Mouse (Mus musculus) CD4-positive, CD25-positive, alpha-beta regulatory T cell, adult 2 months (primary cell): ENCODE data around the gene Ankrd45.
"Not testable (repeated sequence)": the region's sequence is repeated elsewhere in the genome, so short reads cannot be mapped to it uniquely, and the experiment has no call there.

Experiments
- DNase-seq: peaks from one replicate; pipeline ENCODE4 v3.0.0-alpha.2; 2012; ENCODE audit warnings: low read depth, low spot score

The Ankrd45 gene

GRCm38 (mm10) chr1:161142531-161143159 lies at the start of gene Ankrd45:
Gene Ankrd45, plus strand, starts transcription at chr1:161142691.
- DNase-seq: peak; percentile 43

GRCm38 (mm10) chr1:161099721-161100405 lies 42.6 kb upstream of the Ankrd45 start:
- DNase-seq: no peak

- no peak for DNase-seq
These were observed 38.6 kb upstream of the Ankrd45 start for GRCm38 (mm10) chr1:161103842-161104241.

DNA sequence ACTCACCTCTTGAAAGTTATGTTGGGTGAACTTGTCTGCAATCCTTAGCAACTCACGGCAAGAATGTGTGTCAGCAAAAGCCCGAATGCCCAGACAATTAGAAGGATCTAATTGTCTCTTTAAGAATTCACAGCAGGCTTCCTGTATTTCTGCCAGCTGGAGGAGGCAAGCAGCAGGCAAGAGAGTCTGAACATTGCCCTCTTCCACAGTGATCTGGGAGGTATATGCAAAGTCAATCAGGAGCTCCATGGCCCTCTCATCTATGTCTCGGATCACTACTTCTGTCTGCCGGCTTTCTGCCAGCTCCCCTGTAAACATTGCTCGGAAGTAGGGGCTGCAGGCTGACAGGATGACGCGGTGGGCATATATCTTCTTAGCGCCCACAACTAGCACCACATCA lies 33.3 kb upstream of the Ankrd45 start:
- DNase-seq: no peak

DNA sequence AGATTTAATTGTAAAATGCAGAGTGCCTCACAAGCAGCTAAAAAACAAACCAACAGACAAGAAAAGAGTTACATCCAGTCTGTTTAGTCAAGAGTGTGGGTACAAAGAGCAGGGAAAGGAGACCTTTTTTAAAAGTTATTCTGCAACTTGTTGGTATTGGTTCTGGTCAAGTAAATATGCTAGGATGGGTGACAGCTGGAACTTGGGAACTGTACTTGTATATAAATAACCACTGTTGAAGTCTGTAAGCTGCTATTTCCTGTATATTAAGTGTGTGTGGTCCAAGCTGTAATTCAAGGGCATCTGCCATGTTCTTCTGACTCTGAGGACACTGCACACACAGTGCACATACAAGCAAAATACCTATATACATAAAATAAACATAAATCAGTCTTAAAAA lies 27.9 kb upstream of the Ankrd45 start:
- no peak for DNase-seq

DNA sequence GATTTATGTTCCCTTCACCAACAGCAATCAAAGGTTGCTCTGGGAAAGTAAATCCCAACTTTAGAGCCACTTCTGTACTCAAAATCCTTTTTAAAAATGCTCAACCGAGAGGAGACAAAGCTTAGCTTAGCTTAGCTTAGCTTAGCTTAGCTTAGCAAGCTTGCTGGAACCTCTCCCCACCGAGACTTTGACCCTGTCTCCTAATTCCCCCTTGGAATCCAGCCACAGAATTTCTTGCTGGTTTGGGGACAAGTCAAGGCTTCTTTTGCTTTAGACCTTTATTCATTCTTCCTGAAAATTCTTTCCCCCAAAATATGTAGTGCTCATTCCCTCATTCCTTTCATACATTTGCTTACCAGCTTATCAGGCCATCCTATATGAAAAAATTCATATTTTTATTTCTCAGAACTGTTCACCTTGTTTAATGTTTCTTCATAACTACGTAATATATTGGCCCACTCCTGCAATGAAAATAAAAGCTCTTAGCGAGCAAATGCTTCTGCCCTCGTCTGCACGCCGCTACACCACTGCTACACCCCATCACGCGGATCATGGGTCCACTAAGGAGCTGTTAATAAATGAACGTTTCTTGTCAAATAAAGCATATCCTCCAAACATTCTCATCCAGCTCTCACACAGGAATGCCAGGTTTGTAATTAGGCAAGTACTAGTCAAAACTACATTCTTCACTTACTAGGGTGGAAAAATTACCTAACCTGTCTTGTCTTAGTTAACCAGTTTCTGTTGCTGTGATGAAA lies 19.7 kb upstream of the Ankrd45 start:
- no peak for DNase-seq

DNA sequence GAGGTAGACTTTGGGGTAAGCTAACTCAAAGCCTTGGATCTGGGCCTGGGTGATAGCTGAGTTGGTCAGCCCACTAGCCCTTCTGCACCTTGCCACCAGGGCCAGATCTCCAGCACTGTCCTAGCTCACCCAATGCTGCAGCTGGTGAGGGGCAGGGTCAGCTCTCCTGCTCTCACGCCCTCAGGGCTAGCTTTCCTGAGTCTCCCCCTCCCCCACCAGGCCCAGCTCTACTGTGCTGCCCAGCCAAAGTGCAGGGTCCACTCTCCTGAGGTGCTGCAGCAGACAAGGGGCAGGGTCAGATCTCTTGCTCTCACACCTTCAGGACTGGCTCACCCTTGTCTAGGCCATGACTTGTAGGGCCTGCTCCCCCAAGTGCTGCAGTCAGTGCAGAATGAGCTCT lies 16.0 kb upstream of the Ankrd45 start:
- no peak for DNase-seq

- DNase-seq: peak; percentile 96
These were observed 11.5 kb upstream of the Ankrd45 start, which contains the start of gene Klhl20 for GRCm38 (mm10) chr1:161130726-161131664. Gene Klhl20, minus strand, starts transcription at chr1:161131511.

- no peak for DNase-seq
These were observed 3.0 kb upstream of the Ankrd45 start for GRCm38 (mm10) chr1:161139496-161139895.

DNA sequence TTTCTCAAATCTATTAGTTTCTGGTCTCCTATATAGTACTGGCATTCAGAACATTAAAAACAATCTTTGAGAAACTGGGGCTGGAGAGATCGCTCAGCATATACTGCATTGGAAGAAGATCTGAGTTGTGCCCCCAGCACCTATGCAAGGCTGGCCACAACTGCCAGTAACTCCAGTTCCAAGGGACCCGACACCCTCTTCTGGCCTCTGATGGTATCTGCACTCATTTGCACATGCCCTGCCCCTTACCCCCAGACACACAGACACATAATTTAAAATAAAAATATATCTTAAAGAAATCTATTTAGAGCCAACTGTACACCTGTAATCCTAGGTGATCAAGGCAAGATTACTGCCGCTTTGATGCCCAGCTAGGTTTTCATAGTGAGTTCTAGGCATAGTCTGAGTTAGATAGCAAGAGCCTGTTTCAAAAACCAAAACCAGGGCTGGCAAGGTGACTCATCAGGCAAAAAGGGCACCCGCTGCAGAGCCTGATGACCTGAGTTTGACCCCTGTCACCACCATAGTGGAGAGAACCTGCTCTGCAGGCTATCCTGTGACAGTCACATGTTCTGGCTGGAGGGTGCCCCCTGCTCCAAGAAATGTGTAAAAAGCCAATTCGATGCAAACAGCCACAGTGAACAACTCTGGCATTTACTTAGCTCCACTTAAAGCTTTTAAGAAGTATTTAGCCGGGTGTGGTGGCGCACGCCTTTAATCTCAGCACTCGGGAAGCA lies 2.3 kb upstream of the Ankrd45 start:
- peak; percentile 16 for DNase-seq

DNA sequence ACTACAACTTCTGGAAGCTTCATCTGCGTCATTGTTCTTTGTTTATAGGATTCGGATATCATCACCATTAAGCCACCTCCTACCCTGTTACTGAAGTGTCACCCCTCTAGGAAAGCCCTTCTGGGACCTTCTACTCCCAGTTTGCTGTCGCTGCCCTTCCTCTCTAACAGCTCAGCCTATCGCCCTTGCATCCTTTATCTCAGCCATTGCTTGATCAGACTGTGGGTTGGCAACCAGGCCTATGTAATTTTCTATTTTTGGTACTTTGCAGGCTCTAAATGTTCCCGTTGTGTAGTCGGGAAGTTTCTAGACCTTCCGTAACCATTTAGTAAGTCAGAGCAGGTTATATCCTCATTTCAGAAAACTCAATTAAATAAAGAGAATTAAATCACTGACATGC lies 725 bp downstream of the Ankrd45 start:
- DNase-seq: no peak

- not testable (repeated sequence) for DNase-seq
These were observed 3.1 kb downstream of the Ankrd45 start for GRCm38 (mm10) chr1:161145611-161146010.

- no peak for DNase-seq
These were observed 5.4 kb downstream of the Ankrd45 start for GRCm38 (mm10) chr1:161147888-161148287.

GRCm38 (mm10) chr1:161151098-161151497 lies 8.6 kb downstream of the Ankrd45 start:
- DNase-seq: no peak

DNA sequence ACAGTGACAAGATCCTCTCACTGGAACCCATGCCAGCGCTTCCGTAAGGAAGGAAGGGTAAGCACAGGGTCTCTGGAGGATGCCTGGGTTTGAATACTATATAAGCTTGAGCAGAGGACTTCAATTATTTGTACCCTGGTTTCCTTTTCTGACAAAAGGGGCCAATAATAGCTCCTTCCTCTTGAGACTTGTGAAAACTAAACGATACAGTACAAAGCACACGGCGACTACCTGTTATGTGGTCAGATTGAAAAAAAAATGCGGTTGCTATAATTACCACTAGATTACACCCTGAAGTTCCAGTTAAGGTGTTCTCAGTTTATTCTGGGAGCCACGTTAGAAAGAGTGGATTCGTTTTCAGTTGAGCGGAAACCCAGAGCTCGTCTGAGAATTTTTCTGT lies 14.1 kb downstream of the Ankrd45 start:
- DNase-seq: peak; percentile 18

DNA sequence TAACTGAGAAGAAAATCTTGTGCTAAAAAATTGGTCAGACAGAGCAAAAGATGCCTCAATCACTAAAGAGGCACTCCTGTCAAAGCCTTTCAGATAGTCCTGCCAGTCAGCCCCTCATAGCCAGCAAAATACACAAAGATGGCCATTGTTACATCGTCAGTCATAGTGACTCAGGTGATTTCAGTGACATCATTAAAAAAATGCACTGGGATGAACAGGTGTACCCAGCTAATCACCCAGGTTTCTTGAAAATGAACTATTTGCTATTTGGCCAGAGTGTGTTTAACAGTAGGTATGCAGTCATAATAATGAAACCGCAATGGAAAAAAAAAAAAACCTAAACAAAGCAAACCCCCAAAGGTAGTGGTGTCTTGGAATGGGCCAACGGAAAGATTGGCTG lies 16.7 kb downstream of the Ankrd45 start, which contains the start of gene Tex50:
Gene Tex50 (minus strand): TSS at position 101 of the 400 bp plus-strand sequence.
- DNase-seq: no peak

DNA sequence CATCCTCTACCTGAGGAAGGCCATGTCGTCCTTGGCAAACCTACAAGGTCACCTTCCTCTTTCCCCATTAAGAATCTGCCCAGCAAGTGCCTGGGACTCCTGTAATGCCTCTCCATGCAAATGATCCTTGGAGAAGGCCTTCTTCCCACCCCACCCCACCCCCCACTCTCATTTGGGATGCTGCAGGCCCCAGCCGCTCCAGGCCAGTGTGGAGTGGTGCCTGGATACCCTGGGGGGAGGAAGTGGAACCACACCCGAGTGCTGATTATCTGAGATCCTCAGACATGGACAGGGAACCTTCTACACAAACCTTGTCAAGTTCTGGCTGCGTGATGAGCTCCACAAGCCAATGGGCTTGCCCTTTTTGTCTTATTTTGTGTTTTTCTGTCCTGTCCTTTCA lies 17.8 kb downstream of the Ankrd45 start:
- DNase-seq: no peak

DNA sequence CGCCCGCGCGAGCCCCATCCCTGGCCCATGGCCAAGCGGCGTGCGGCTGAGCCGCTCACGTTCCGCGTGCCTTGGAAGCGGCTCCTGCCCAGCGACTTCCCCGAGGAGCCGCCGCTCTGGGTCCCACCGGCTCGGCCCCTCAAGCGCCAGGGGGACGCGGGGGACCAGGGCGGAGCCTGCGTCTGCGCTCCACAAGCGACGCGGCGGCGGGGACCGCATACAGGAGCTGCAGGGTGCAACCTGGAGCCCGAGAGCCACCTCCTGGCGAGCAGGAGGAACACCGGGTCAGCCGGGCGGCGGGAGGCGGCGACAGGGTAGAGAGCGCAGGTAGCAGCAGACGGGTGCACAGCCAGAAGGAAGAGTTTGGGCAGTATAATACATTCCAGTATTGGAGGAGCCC lies 28.2 kb downstream of the Ankrd45 start:
- DNase-seq: peak; percentile 85

DNA sequence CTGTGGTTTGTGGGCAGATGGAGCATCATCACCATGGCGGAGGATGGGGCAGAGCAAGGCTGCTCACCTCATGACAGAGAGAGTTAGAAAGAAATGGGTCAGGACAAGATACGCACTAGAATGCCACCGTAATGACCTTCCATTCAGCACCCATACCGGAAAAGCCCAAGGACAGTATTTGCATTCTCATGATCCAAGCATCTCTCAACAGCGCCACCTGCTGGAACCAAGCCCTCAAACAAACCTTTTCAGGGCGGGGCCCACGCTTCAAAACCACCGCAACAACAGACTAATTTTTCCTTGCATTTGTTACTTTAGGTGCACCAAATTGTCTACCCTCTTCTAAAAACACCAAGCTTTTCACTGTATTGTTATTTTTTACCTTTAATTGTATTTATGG lies 38.2 kb downstream of the Ankrd45 start:
- DNase-seq: peak; percentile 84

DNA sequence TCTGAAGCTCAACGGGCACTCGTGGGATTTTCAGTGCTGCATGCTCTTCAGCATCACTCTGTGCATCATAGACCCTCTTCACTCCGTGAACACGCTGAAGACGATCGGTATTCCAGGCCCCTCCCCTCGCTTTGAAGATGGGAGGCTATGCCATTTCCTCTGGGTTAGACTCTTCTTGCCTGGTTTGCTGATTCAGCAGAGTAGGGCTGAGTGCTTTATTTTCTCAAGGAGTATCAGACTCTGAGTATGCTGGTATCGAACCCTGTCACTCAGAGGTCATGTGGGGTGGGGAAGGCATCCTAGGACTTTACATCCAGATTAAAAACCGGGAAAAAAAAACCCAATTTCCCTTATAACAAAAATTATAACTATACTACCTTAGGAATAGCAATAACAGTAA lies 39.9 kb downstream of the Ankrd45 start:
- DNase-seq: no peak

DNA sequence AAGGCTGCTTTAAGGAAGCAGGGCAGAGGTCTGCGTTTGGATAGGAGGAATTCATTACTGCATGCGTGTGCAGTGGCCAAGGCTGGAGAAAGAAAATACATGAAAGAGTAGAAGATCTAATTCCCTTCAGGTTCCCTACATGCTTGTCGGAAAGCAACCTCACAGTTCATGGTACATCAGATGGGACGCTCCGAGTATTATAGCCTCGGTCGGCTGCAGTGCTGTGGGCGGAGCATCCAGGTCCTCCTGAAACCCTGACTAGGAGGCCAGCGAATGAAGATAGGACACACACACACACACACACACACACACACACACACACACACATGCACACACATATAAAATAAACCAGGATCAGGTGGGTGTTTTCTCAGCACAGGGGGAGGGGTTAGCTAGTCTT lies 41.2 kb downstream of the Ankrd45 start:
- no peak for DNase-seq
